Mouse (Mus musculus) thymus, adult 2 months (tissue): ENCODE results near the gene Ap1m1.

Experiments used
- CTCF ChIP-seq: fragments of 200-500 bp; IDR thresholded peaks from 2 replicates; pipeline ENCODE4 v1.5.1; 2012; ENCODE audit warnings: mild to moderate bottlenecking, control low read depth, low read length, moderate library complexity, borderline replicate concordance; ENCODE audit not compliant: control insufficient read depth, poor library complexity, insufficient read depth; ENCODE audit errors: extremely low read depth
- POLR2A ChIP-seq: fragments of 200-500 bp; IDR thresholded peaks from 2 replicates; pipeline ENCODE4 v1.6.1; 2012; ENCODE audit warnings: mild to moderate bottlenecking, low read length, control low read depth, moderate library complexity; ENCODE audit not compliant: control insufficient read depth, poor library complexity, insufficient read depth; ENCODE audit errors: extremely low read depth

- TF ChIP-seq POLR2A (no peak), CTCF (no peak)
Observed at GRCm38 (mm10) chr8:72197997-72198396, 41.8 kb upstream of the Ap1m1 start.
